Mouse (Mus musculus): ENCODE measurements around the gene 2610001J05Rik. TPM values are rescaled to one million over a fixed set of nuclear protein-coding genes. Genes with fewer than 3 reads are reported as not detected.

The 2610001J05Rik gene
- 2.2 and 4.9 TPM in 2 replicates for polyA plus RNA-seq (2012; rRNA removed; ENCODE audit: low replicate concordance)

DNA sequence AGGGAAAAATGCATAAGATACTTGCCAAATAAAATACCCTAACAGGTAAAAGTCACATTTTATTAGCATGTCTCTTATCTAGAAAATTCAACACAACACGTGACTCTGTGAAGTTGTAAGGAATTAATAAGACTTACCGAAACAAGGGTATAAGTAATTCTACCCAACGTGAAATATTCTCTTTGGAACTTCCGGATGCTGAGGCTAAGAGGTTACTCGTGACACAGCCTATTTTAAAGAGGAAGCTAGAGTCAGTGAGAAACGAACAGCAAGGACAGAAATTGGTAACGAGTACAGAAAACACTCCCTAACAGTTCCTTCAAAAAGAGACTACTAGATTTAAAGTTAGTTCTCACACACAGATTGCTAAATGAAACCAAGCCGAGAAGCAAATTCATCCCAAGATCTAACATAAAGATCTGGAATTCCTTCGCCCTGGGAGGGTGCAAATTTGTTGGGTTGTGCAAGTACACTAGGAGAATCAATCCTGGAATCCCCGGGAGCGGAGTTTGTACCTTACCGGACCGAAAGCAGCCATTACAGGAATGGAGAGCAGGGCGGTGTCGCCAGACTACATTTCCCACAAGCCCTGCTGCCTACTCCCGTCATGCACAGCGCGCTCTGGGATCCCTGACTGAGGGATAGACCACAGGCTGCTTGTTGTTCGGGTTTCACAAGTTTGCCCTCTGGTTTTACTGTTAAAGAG, at the start of gene 2610001J05Rik:
TSS of gene 2610001J05Rik (minus strand) at position 600 of the 706 bp plus-strand sequence.

DNA sequence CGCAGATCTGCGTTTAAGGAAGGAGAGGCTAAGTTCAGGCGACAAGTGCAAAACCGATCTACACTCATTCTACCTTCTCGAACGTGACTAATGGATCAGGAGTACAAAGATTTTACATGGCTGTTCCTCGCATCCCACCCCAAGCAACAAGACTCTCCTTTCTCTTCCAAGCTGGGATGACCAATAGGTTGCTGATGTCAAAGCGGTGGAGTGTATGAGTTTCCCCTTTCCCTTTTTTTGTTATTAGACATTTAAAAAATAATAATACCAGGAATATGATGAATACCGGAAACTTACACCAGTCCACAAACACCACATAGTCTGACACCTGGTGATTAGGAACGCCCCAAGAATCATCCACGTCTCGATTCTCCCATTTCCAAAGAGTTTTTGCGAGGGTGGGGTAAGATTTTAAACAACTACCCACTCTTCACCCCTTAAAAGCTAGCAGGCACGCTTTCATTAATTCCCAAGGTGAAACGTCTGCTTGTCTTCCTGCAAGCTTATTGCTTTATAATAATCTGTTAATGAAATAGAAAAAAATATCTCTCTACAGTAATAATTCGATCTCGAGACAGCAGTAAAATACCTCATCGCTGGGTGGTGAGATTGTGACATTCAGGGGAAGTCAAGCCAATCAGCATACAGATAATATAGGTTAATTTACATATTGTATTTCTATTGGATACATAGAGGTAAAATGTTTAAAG, 31.8 kb downstream of the 2610001J05Rik start, which contains the start of gene Gpr85:
TSS of gene Gpr85 (minus strand) at position 598 of the 710 bp plus-strand sequence.

Other genes starting within 250 kb of the 2610001J05Rik start
- gene Bmt2, start 193.6 kb downstream of the 2610001J05Rik start, polyA plus RNA-seq (2012; rRNA removed; ENCODE audit: low replicate concordance), result 0.09 and 0.23 TPM in 2 replicates
- 0.41 and 0.75 TPM in 2 replicates for gene Gpr85, start 31.6 kb downstream of the 2610001J05Rik start, polyA plus RNA-seq (2012; rRNA removed; ENCODE audit: low replicate concordance)